In the genomic region with DNA sequence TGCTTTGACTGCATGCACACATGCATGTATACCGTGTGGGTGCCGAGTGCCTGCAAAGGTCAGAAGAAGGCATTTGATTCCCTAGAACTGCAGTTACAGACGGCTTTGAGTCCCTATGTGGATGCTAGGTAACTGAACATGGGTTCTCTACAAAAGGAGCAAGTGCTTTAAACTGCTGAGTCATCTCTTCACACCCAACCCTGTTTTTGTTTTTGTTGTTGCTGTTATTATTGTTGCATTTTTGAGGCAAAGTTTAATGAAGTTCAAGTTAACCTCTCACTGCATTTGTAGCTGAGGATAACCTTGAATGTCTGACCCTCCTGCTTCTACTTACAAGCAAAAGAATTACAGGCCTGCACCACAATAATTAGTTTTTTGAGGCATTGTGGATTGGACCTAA, we compare ENCODE assay signal across 26 mouse cellular contexts.
"Had no signal": no experiment of that assay in that cellular context is flagged by ENCODE, and none has a peak within 500 bp of the region (broad histone marks: within the 10 kb centered on the region; RNA-seq: fewer than 3 reads in every experiment).

No protein-coding gene starts in this region.

- H3K4me1 ChIP-seq: embryonic facial prominence, embryonic 10.5 days; embryonic facial prominence, embryonic 12.5 days; embryonic facial prominence, embryonic 13.5 days; embryonic facial prominence, embryonic 15.5 days; forebrain, embryonic 10.5 days; forebrain, embryonic 12.5 days; forebrain, embryonic 13.5 days; forebrain, embryonic 15.5 days had no signal

- H3K9ac ChIP-seq: embryonic facial prominence, embryonic 12.5 days; embryonic facial prominence, embryonic 13.5 days; embryonic facial prominence, embryonic 15.5 days; forebrain, embryonic 12.5 days; forebrain, embryonic 13.5 days; forebrain, embryonic 15.5 days; forebrain, postnatal 0 days; heart, embryonic 12.5 days had no signal

- H3K27me3 ChIP-seq: embryonic facial prominence, embryonic 12.5 days; embryonic facial prominence, embryonic 13.5 days; embryonic facial prominence, embryonic 15.5 days; forebrain, embryonic 12.5 days; forebrain, embryonic 13.5 days; forebrain, embryonic 15.5 days; heart, embryonic 12.5 days had no signal

- H3K4me3 ChIP-seq: embryonic facial prominence, embryonic 10.5 days; embryonic facial prominence, embryonic 12.5 days; embryonic facial prominence, embryonic 13.5 days; embryonic facial prominence, embryonic 15.5 days; erythroblast, embryonic 14.5 days; forebrain, embryonic 10.5 days; forebrain, embryonic 12.5 days; forebrain, embryonic 13.5 days; forebrain, embryonic 15.5 days; gastrocnemius, adult 2 months; heart, adult 2 months; heart, embryonic 10.5 days; heart, embryonic 12.5 days had no signal

- H3K9me3 ChIP-seq: embryonic facial prominence, embryonic 10.5 days; embryonic facial prominence, embryonic 12.5 days; embryonic facial prominence, embryonic 15.5 days; forebrain, embryonic 13.5 days; forebrain, embryonic 15.5 days; heart, embryonic 10.5 days had no signal

- H3K4me2 ChIP-seq: embryonic facial prominence, embryonic 12.5 days; embryonic facial prominence, embryonic 13.5 days; embryonic facial prominence, embryonic 15.5 days; forebrain, embryonic 12.5 days; forebrain, embryonic 13.5 days; forebrain, embryonic 15.5 days; heart, embryonic 11.5 days; heart, embryonic 12.5 days had no signal

- H3K36me3 ChIP-seq: embryonic facial prominence, embryonic 10.5 days; embryonic facial prominence, embryonic 12.5 days; embryonic facial prominence, embryonic 13.5 days; embryonic facial prominence, embryonic 15.5 days; forebrain, embryonic 10.5 days; forebrain, embryonic 12.5 days; forebrain, embryonic 15.5 days; heart, embryonic 10.5 days; heart, embryonic 12.5 days had no signal

- DNase-seq: cerebellum, adult 9-10 months; cerebellum, adult 9-11 months; cerebellum, postnatal 10 days; cerebellum, postnatal 14 days; cerebellum, postnatal 25 days; cerebellum, postnatal 36 days; embryo, embryonic 11 days; forebrain, postnatal 0 days; gastrocnemius, adult 2 months; gastrocnemius, postnatal 10 days; gastrocnemius, postnatal 14 days; gastrocnemius, postnatal 25 days; heart, adult 18-20 months; heart, adult 2 months had no signal

- H3K27ac ChIP-seq: embryonic facial prominence, embryonic 10.5 days; embryonic facial prominence, embryonic 12.5 days; embryonic facial prominence, embryonic 13.5 days; embryonic facial prominence, embryonic 15.5 days; forebrain, embryonic 10.5 days; forebrain, embryonic 12.5 days; forebrain, embryonic 13.5 days; forebrain, embryonic 15.5 days; gastrocnemius, adult 2 months; heart, adult 2 months; heart, embryonic 10.5 days had no signal
